Mouse (Mus musculus) left cerebral cortex, adult 2 months (tissue): Measurements from ENCODE around the gene Hist1h3h. TPM values are rescaled to one million over a fixed set of nuclear protein-coding genes. Genes with fewer than 3 reads are reported as not detected.
"Not testable (repeated sequence)": the region's sequence is repeated elsewhere in the genome, so short reads cannot be mapped to it uniquely, and the experiment has no call there.

Experiments used
- DNase-seq, 2 experiments: peaks; one replicate each; pipeline ENCODE4 v3.0.0; 2021 to 2022; ENCODE audit warnings: low spot score in 2 of 2, mixed read lengths in 1 of 2; ENCODE audit errors: extremely low spot score in 1 of 2
- H3K27ac ChIP-seq: fragments of 200-600 bp; 2 replicates; pipeline ENCODE4 v1.8.1; 2022
- H3K4me3 ChIP-seq: fragments of 200-600 bp; 2 replicates; pipeline ENCODE4 v1.8.1; 2022
- CTCF ChIP-seq: fragments of 200-600 bp; IDR thresholded peaks from 2 replicates; pipeline ENCODE4 v1.8.1; 2022; ENCODE audit warnings: antibody characterized with exemption, mild to moderate bottlenecking, moderate library complexity
- intact Hi-C: fragments of 180-260 bp; cut with DNase I; formaldehyde crosslinking; loops from one replicate; pipeline ENCODE4 v1.15.1; 2025
- total RNA-seq, 2 experiments: library from RNA; stranded (reverse); gene quantifications; 2 replicates each; pipeline ENCODE4 v1.2.3; 2021

Gene Hist1h3h
- total RNA-seq, 2 experiments from 2014 or later, result 54.6 to 74.2 TPM

- intact Hi-C loops, result loop anchor here (1.0 to 10.0 kb wide), 4 partner anchors 16 to 1964 kb away; partner anchors contain the start of genes Hist1h2ac, Hist1h2bc and Hist1h4d
- Histone ChIP-seq H3K4me3 (peak overlapping the region; percentile 38; the same call in 1 of the 2 replicates), H3K27ac (no peak overlapping the region)
- TF ChIP-seq CTCF, result no peak
- no peak for DNase-seq
Measured at GRCm38 (mm10) chr13:21718381-21719080, 1.1 kb downstream of the Hist1h3h start.

GRCm38 (mm10) chr13:21721107-21721756 is 3.8 kb downstream of the Hist1h3h start:
- H3K27ac ChIP-seq, DNase-seq, intact Hi-C loops: not testable (repeated sequence)
- H3K4me3 ChIP-seq, result peak overlapping the region; percentile 46

GRCm38 (mm10) chr13:21721757-21722372 is 4.4 kb downstream of the Hist1h3h start, which contains the start of gene Hist1h2bm:
Hist1h2bm (plus strand) TSS chr13:21722044.
- peak; percentile 56 to 62 for DNase-seq
- peak within 1 kb of the TSS; percentile 46 for H3K4me3 ChIP-seq
- intact Hi-C loops, result loop anchor here (2.0 kb wide), 1 partner anchor 57 kb away; no protein-coding TSS in a partner anchor
- not testable (repeated sequence) for H3K27ac ChIP-seq

- intact Hi-C loops, result loop anchor here (2.0 kb wide), 1 partner anchor 56 kb away; no protein-coding TSS in a partner anchor
- Histone ChIP-seq H3K4me3 (peak overlapping the region; percentile 46), H3K27ac (no peak overlapping the region)
- TF ChIP-seq CTCF, result no peak
- no peak for DNase-seq
Measured at GRCm38 (mm10) chr13:21722373-21722925, 5.0 kb downstream of the Hist1h3h start.

GRCm38 (mm10) chr13:21722993-21723836 is 5.8 kb downstream of the Hist1h3h start:
- Histone ChIP-seq H3K4me3 (no peak overlapping the region), H3K27ac (no peak overlapping the region)
- intact Hi-C loops, result loop anchor here (2.0 kb wide), 1 partner anchor 56 kb away; no protein-coding TSS in a partner anchor
- DNase-seq, result no peak
- TF ChIP-seq CTCF, result no peak; the same call in 1 of the 2 replicates

GRCm38 (mm10) chr13:21727948-21728572 is 10.6 kb downstream of the Hist1h3h start:
- no peak overlapping the region for H3K27ac ChIP-seq
- intact Hi-C loops, result no loop called here

GRCm38 (mm10) chr13:21729544-21729943 is 12.1 kb downstream of the Hist1h3h start:
- intact Hi-C loops, result no loop called here
- Histone ChIP-seq H3K27ac (no peak overlapping the region), H3K4me3 (no peak overlapping the region)
- TF ChIP-seq CTCF, result no peak
- DNase-seq, result no peak

More at GRCm38 (mm10) chr13:21727948-21728572, 10.6 kb downstream of the Hist1h3h start:
- DNase-seq, result no peak
- no peak for TF ChIP-seq CTCF
- H3K4me3 ChIP-seq, result no peak overlapping the region

- intact Hi-C loops, result no loop called here
- H3K27ac ChIP-seq, result no peak overlapping the region
- no peak for DNase-seq
Measured at GRCm38 (mm10) chr13:21733466-21733865, 16.0 kb downstream of the Hist1h3h start.

GRCm38 (mm10) chr13:21734010-21734905 is 16.8 kb downstream of the Hist1h3h start:
- H3K27ac ChIP-seq, result peak overlapping the region; percentile 63
- intact Hi-C loops, result loop anchor here (1.0 kb wide), 2 partner anchors 16 kb away; partner anchors contain the start of gene Hist1h4k
- peak overlapping the region; percentile 48 for H3K4me3 ChIP-seq
- peak; percentile 89 for TF ChIP-seq CTCF
- DNase-seq, result peak; percentile 61 to 66

More at GRCm38 (mm10) chr13:21733466-21733865, 16.0 kb downstream of the Hist1h3h start:
- H3K4me3 ChIP-seq, result no peak overlapping the region
- TF ChIP-seq CTCF, result no peak; the same call in 1 of the 2 replicates

GRCm38 (mm10) chr13:21734906-21735767 is 17.7 kb downstream of the Hist1h3h start, which contains the start of gene Hist1h4j:
Hist1h4j (plus strand) TSS chr13:21735064.
- intact Hi-C loops, result loop anchor here (1.0 kb wide), 2 partner anchors 15 to 17 kb away; partner anchors contain the start of gene Hist1h4k
- Histone ChIP-seq H3K27ac (peak within 1 kb of the TSS; percentile 63), H3K4me3 (peak within 1 kb of the TSS; percentile 48)
- peak; percentile 71 for DNase-seq
